10 mouse cellular contexts compared by ENCODE assay signal in the genomic region with DNA sequence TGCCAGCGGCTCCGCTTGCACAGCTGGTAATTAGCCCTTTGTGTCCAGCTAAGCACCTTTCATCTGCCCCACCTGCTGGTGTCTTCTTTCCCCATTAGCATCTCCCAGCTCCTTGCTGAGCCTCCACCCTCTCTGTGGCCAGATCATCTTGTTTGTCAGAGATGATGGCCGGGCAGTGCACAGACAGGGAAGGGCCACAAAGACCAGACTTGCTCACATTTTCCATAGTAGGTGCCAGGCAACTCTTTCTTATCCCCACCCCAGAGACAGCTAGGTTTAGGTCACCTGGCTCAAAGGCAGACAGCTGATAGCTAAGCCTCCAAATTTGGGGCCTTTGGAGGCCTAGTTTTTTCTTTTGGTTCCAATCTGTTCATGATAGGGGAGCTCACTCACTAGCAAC. TPM values are rescaled to one million over a fixed set of nuclear protein-coding genes. Genes with fewer than 3 reads are reported as not detected.
DNase-seq lines count a peak whose midpoint lies in the region; ATAC-seq and TF ChIP-seq lines count a peak whose summit lies in the region.
"Had no signal": no experiment of that assay in that cellular context is flagged by ENCODE, and none has a peak within 500 bp of the region (broad histone marks: within the 10 kb centered on the region; RNA-seq: fewer than 3 reads in every experiment).

No protein-coding gene starts in this region.

- H3K9me3 ChIP-seq in kidney, embryonic 16.5 days (ENCODE audit: low read length) = 0 out of 2 replicates have a peak, but pooled peaks cover 6% of the 10 kb centered on the region
- peaks cover 4% of the 10 kb centered on the region; the same call in 1 of the 2 replicates for H3K9me3 ChIP-seq in heart, embryonic 14.5 days (ENCODE audit: control insufficient read depth, low read length)

- no peak for TF ChIP-seq CTCF in spleen, adult 2 months (IDR thresholded peaks at IDR 0.05; ENCODE audit: extremely low read depth, insufficient read depth, insufficient read length, insufficient replicate concordance)
- no peak for TF ChIP-seq CTCF in cerebellum, adult 2 months (IDR thresholded peaks at IDR 0.05; ENCODE audit: borderline replicate concordance, insufficient read depth, low read depth, low read length)

- H3K9ac ChIP-seq in kidney, embryonic 16.5 days (replicated peaks; ENCODE audit: low read length) = no peak overlapping the region
- H3K9ac ChIP-seq in heart, embryonic 14.5 days (ENCODE audit: low read length) = peak overlapping the region; percentile 61
- H3K9ac ChIP-seq: forebrain, embryonic 12.5 days had no signal

- no peaks in the 10 kb centered on the region for H3K27me3 ChIP-seq in kidney, embryonic 16.5 days (ENCODE audit: insufficient read depth, low read length)
- no peaks in the 10 kb centered on the region for H3K27me3 ChIP-seq in spleen, adult 2 months (ENCODE audit: control insufficient read depth, insufficient read depth, low read length)
- H3K27me3 ChIP-seq in heart, embryonic 14.5 days (ENCODE audit: control insufficient read depth, insufficient read depth, low read length) = no peaks in the 10 kb centered on the region
- H3K27me3 ChIP-seq in cerebellum, adult 2 months (ENCODE audit: control insufficient read depth, insufficient read depth, low read length) = no peaks in the 10 kb centered on the region
- H3K27me3 ChIP-seq: forebrain, embryonic 12.5 days had no signal

- no peak overlapping the region for H3K4me2 ChIP-seq in kidney, embryonic 16.5 days (replicated peaks; ENCODE audit: low read depth, low read length)
- peak overlapping the region; percentile 31 for H3K4me2 ChIP-seq in heart, embryonic 14.5 days (ENCODE audit: low read length)
- H3K4me2 ChIP-seq: forebrain, embryonic 12.5 days had no signal

- ATAC-seq in kidney, embryonic 16.5 days (ENCODE audit: low FRiP score, low TSS enrichment) = no peak
- peak; percentile 20; the same call in 1 of the 2 replicates for ATAC-seq in heart, embryonic 14.5 days (ENCODE audit: insufficient number of reproducible peaks, insufficient read depth, low FRiP score, low read depth)
- no peak for ATAC-seq in monocyte, adult 5-6 weeks (replicated peaks; ENCODE audit: insufficient number of reproducible peaks, low FRiP score, low TSS enrichment, poor library complexity, severe bottlenecking)

- no peak for TF ChIP-seq POLR2A in spleen, adult 2 months (IDR thresholded peaks at IDR 0.05; ENCODE audit: low read depth, low read length)
- no peak for TF ChIP-seq POLR2A in cerebellum, adult 2 months (IDR thresholded peaks at IDR 0.05; ENCODE audit: borderline replicate concordance, insufficient read depth, low read length)

- peak overlapping the region; percentile 25; the same call in 1 of the 2 replicates for H3K27ac ChIP-seq in kidney, embryonic 16.5 days (ENCODE audit: low read length)
- H3K27ac ChIP-seq in spleen, adult 2 months (ENCODE audit: insufficient read depth, low read length) = peak overlapping the region; percentile 84
- peak overlapping the region; percentile 69 to 81 for H3K27ac ChIP-seq in heart, embryonic 14.5 days (replicated peaks in 1 of 2; ENCODE audit: control insufficient read depth in 1 of 2, insufficient read depth in 1 of 2, low read depth in 2 of 2, low read length in 2 of 2)
- H3K27ac ChIP-seq in cerebellum, adult 2 months (ENCODE audit: insufficient read depth, low read length) = no peak overlapping the region
- H3K27ac ChIP-seq: forebrain, embryonic 12.5 days; left cerebral cortex, adult 2 months had no signal

- H3K4me3 ChIP-seq in kidney, embryonic 16.5 days (ENCODE audit: low read length) = no peak overlapping the region
- H3K4me3 ChIP-seq in spleen, adult 2 months (ENCODE audit: extremely low read depth, insufficient read depth, insufficient read length) = peak overlapping the region; percentile 29
- no peak overlapping the region for H3K4me3 ChIP-seq in heart, embryonic 14.5 days (ENCODE audit: control insufficient read depth in 1 of 2, insufficient read depth in 1 of 2, low read depth in 1 of 2, low read length in 2 of 2)
- H3K4me3 ChIP-seq in cerebellum, adult 2 months (replicated peaks; ENCODE audit: insufficient read depth, low read depth, low read length) = no peak overlapping the region
- H3K4me3 ChIP-seq: forebrain, embryonic 12.5 days; left cerebral cortex, adult 2 months had no signal

- peaks cover 35% of the 10 kb centered on the region for H3K4me1 ChIP-seq in kidney, embryonic 16.5 days (ENCODE audit: insufficient read depth, low read length)
- H3K4me1 ChIP-seq in spleen, adult 2 months (ENCODE audit: control insufficient read depth, insufficient read depth, insufficient read length) = peaks cover 50% of the 10 kb centered on the region
- H3K4me1 ChIP-seq in heart, embryonic 14.5 days (ENCODE audit: control insufficient read depth in 2 of 2, insufficient read depth in 2 of 2, low read length in 2 of 2) = peaks cover 45 to 80% of the 10 kb centered on the region in 2 experiments
- no peaks in the 10 kb centered on the region; the same call in 1 of the 2 replicates for H3K4me1 ChIP-seq in cerebellum, adult 2 months (ENCODE audit: control insufficient read depth, insufficient read depth, low read length)

- WGBS in kidney, embryonic 16.5 days = 53% methylated on average over 3 of the region's 3 CpGs
- 58% methylated on average over 3 of the region's 3 CpGs for WGBS in spleen, adult 2 months
- WGBS in heart, embryonic 14.5 days = 28% methylated on average over 3 of the region's 3 CpGs
- WGBS in cerebellum, adult 2 months = 60% methylated on average over 3 of the region's 3 CpGs

- peaks cover 24% of the 10 kb centered on the region for H3K36me3 ChIP-seq in kidney, embryonic 16.5 days (ENCODE audit: insufficient read depth, low read length)
- peaks cover 38% of the 10 kb centered on the region for H3K36me3 ChIP-seq in spleen, adult 2 months (ENCODE audit: control insufficient read depth, insufficient read depth, low read length)
- H3K36me3 ChIP-seq in heart, embryonic 14.5 days (ENCODE audit: control insufficient read depth, insufficient read depth, low read length) = peaks cover 94% of the 10 kb centered on the region

- no peak for DNase-seq in kidney, postnatal 25 days
- no peak for DNase-seq in spleen, adult 2 months (ENCODE audit: low read depth in 1 of 2, low spot score in 2 of 2)
- DNase-seq in spleen, adult 12 weeks (ENCODE audit: low spot score) = no peak
- DNase-seq in cerebellum, adult 2 months = no peak
- DNase-seq: kidney, adult 9 months had no signal

RNA-seq across cellular contexts. Expression of a gene that starts 16.5 kb away (rescaled TPM):
- polyA plus RNA-seq in kidney, embryonic 16.5 days (2015; fragmentation: Nextera tagmentation; extraction: Ambion mirVana) = 8.4 and 8.8 TPM in 2 replicates
- 171 and 212 TPM in 2 replicates for polyA plus RNA-seq in spleen, adult 2 months (2012; rRNA removed)
- polyA plus RNA-seq in heart, embryonic 14.5 days (2014; fragmentation: Nextera tagmentation; extraction: Ambion mirVana) = 28.8 and 36.2 TPM in 2 replicates
- 42.9 and 50.2 TPM in 2 replicates for polyA plus RNA-seq in cerebellum, adult 2 months (2012; rRNA removed)
- 71.9 to 97.1 TPM (median 79.5 TPM) in 3 replicates for total RNA-seq in monocyte, adult 5-6 weeks (2017)
